Mouse (Mus musculus) cortical plate, adult 2 months (tissue): ENCODE results near the gene Smoc1. TPM values are rescaled to one million over a fixed set of nuclear protein-coding genes. Genes with fewer than 3 reads are reported as not detected.
A peak's percentile ranks its signal among the peaks of the same experiment; 100 is the strongest.

Experiments used
- H3K27ac ChIP-seq: fragments of 200-500 bp; 2 replicates; pipeline ENCODE4 v1.5.1; 2012; ENCODE audit warnings: low read length, control low read depth, inconsistent platforms; ENCODE audit not compliant: insufficient read depth
- H3K4me1 ChIP-seq: fragments of 200-500 bp; 2 replicates; pipeline ENCODE4 v1.6.1; 2011; ENCODE audit warnings: low read length; ENCODE audit not compliant: control insufficient read depth, insufficient read depth
- H3K4me3 ChIP-seq: fragments of 200-500 bp; 2 replicates; pipeline ENCODE4 v1.5.1; 2011; ENCODE audit warnings: mild to moderate bottlenecking, low read length, control low read depth; ENCODE audit not compliant: insufficient read depth
- CTCF ChIP-seq: fragments of 200-500 bp; IDR thresholded peaks from 2 replicates; pipeline ENCODE4 v1.5.1; 2011; ENCODE audit warnings: mild to moderate bottlenecking, control low read depth, low read length; ENCODE audit not compliant: insufficient read depth; ENCODE audit errors: extremely low read depth
- POLR2A ChIP-seq: fragments of 200-500 bp; IDR thresholded peaks from 2 replicates; pipeline ENCODE4 v1.6.1; 2011; ENCODE audit warnings: mild to moderate bottlenecking, low read length, control low read depth; ENCODE audit not compliant: insufficient read depth; ENCODE audit errors: extremely low read depth
- polyA plus RNA-seq: library from polyadenylated mRNA; depleted of rRNA; stranded (reverse); fragments of >200 nt; gene quantifications from 2 replicates; pipeline ENCODE4 v1.2.3, GENCODE M21; 2012

Smoc1 gene
- polyA plus RNA-seq, 1 experiment, result 8.5 TPM

GRCm38 (mm10) chr12:81024407-81024806, 2.2 kb upstream of the Smoc1 start:
- no peaks in the 10 kb centered on the region; the same call in 1 of the 2 replicates for H3K4me1 ChIP-seq
- H3K27ac ChIP-seq, result no peak overlapping the region
- TF ChIP-seq CTCF (no peak), POLR2A (no peak)
- H3K4me3 ChIP-seq, result no peak overlapping the region

GRCm38 (mm10) chr12:81024993-81025392, 1.6 kb upstream of the Smoc1 start:
- H3K27ac ChIP-seq, result no peak overlapping the region
- no peak for TF ChIP-seq POLR2A
- TF ChIP-seq CTCF, result no peak
- no peak overlapping the region for H3K4me3 ChIP-seq
- no peaks in the 10 kb centered on the region; the same call in 1 of the 2 replicates for H3K4me1 ChIP-seq

GRCm38 (mm10) chr12:81026995-81027942, 661 bp downstream of the Smoc1 start:
- H3K27ac ChIP-seq, result no peak overlapping the region
- TF ChIP-seq CTCF, result no peak
- TF ChIP-seq POLR2A, result no peak

GRCm38 (mm10) chr12:81028291-81028920, 1.8 kb downstream of the Smoc1 start:
- TF ChIP-seq POLR2A (no peak), CTCF (no peak)
- Histone ChIP-seq H3K27ac (no peak overlapping the region), H3K4me3 (no peak overlapping the region), H3K4me1 (no peaks in the 10 kb centered on the region; the same call in 1 of the 2 replicates)

More at GRCm38 (mm10) chr12:81026995-81027942, 661 bp downstream of the Smoc1 start:
- Histone ChIP-seq H3K4me3 (peak overlapping the region; percentile 50), H3K4me1 (no peaks in the 10 kb centered on the region; the same call in 1 of the 2 replicates)

GRCm38 (mm10) chr12:81029731-81030130, 3.1 kb downstream of the Smoc1 start:
- no peak for TF ChIP-seq CTCF
- no peak for TF ChIP-seq POLR2A
- H3K27ac ChIP-seq, result no peak overlapping the region

GRCm38 (mm10) chr12:81031579-81031978, 5.0 kb downstream of the Smoc1 start:
- TF ChIP-seq POLR2A, result no peak
- no peak for TF ChIP-seq CTCF
- Histone ChIP-seq H3K4me3 (no peak overlapping the region), H3K27ac (no peak overlapping the region), H3K4me1 (no peaks in the 10 kb centered on the region)

More at GRCm38 (mm10) chr12:81029731-81030130, 3.1 kb downstream of the Smoc1 start:
- H3K4me1 ChIP-seq, result no peaks in the 10 kb centered on the region; the same call in 1 of the 2 replicates
- H3K4me3 ChIP-seq, result no peak overlapping the region

- no peaks in the 10 kb centered on the region for H3K4me1 ChIP-seq
- no peak overlapping the region for H3K4me3 ChIP-seq
- no peak for TF ChIP-seq CTCF
- TF ChIP-seq POLR2A, result no peak
- H3K27ac ChIP-seq, result peak overlapping the region; percentile 69; the same call in 1 of the 2 replicates
Observed at GRCm38 (mm10) chr12:81033389-81034041, 6.9 kb downstream of the Smoc1 start.

- no peak overlapping the region for H3K4me3 ChIP-seq
- no peak for TF ChIP-seq CTCF
- TF ChIP-seq POLR2A, result no peak
- no peaks in the 10 kb centered on the region for H3K4me1 ChIP-seq
- no peak overlapping the region for H3K27ac ChIP-seq
Observed at GRCm38 (mm10) chr12:81034042-81034417, 7.4 kb downstream of the Smoc1 start.

GRCm38 (mm10) chr12:81035850-81036249, 9.2 kb downstream of the Smoc1 start:
- no peaks in the 10 kb centered on the region for H3K4me1 ChIP-seq
- H3K4me3 ChIP-seq, result no peak overlapping the region
- no peak overlapping the region for H3K27ac ChIP-seq
- TF ChIP-seq POLR2A (no peak), CTCF (no peak)
